Mouse (Mus musculus): ENCODE results near the gene Cavin3. TPM values are rescaled to one million over a fixed set of nuclear protein-coding genes. Genes with fewer than 3 reads are reported as not detected.
"Not testable (repeated sequence)": the region's sequence is repeated elsewhere in the genome, so short reads cannot be mapped to it uniquely, and the experiment has no call there.

Gene Cavin3
- polyA plus RNA-seq, 1 experiment from 2014 or later, result 19.8 TPM

- Histone ChIP-seq H3K36me3 (no peaks in the 10 kb centered on the region), H3K27ac (replicated peaks) (no peak overlapping the region), H3K4me3 (no peak overlapping the region), H3K9me3 (replicated peaks) (no peaks in the 10 kb centered on the region), H3K27me3 (ENCODE audit: low read depth, poor library complexity, severe bottlenecking) (peaks cover 42% of the 10 kb centered on the region), H3K4me1 (peaks cover 25% of the 10 kb centered on the region)
- DNase-seq (ENCODE audit: low spot score), result peak; percentile 29
- 64% methylated on average over 3 of the region's 3 CpGs for WGBS
Observed at GRCm38 (mm10) chr7:105477841-105478240, 4.3 kb downstream of the Cavin3 start.

- WGBS, result 90% methylated on average over 1 of the region's 1 CpGs
- DNase-seq (ENCODE audit: low spot score), result no peak
Observed at GRCm38 (mm10) chr7:105477433-105477700, 4.7 kb downstream of the Cavin3 start.

GRCm38 (mm10) chr7:105476683-105477432 is 5.2 kb downstream of the Cavin3 start:
- Histone ChIP-seq H3K9me3 (replicated peaks) (no peaks in the 10 kb centered on the region), H3K4me1 (peaks cover 18% of the 10 kb centered on the region), H3K4me3 (no peak overlapping the region), H3K27me3 (ENCODE audit: low read depth, poor library complexity, severe bottlenecking) (peaks cover 33% of the 10 kb centered on the region), H3K36me3 (no peaks in the 10 kb centered on the region), H3K27ac (replicated peaks) (no peak overlapping the region)
- WGBS, result 87% methylated on average over 10 of the region's 10 CpGs
- DNase-seq (ENCODE audit: low spot score), result no peak

More at GRCm38 (mm10) chr7:105477433-105477700, 4.7 kb downstream of the Cavin3 start:
- H3K9me3 ChIP-seq (replicated peaks), result no peaks in the 10 kb centered on the region
- H3K27me3 ChIP-seq (ENCODE audit: low read depth, poor library complexity, severe bottlenecking), result peaks cover 38% of the 10 kb centered on the region
- peaks cover 23% of the 10 kb centered on the region for H3K4me1 ChIP-seq
- no peaks in the 10 kb centered on the region for H3K36me3 ChIP-seq
- H3K4me3 ChIP-seq, result no peak overlapping the region
- no peak overlapping the region for H3K27ac ChIP-seq (replicated peaks)

GRCm38 (mm10) chr7:105475396-105475949 is 6.6 kb downstream of the Cavin3 start:
- no peak for DNase-seq (ENCODE audit: low spot score)
- peaks cover 4% of the 10 kb centered on the region for H3K4me1 ChIP-seq
- no peak overlapping the region for H3K27ac ChIP-seq (replicated peaks)
- WGBS, result 84% methylated on average over 7 of the region's 7 CpGs
- H3K4me3 ChIP-seq, result no peak overlapping the region
- H3K36me3 ChIP-seq, result no peaks in the 10 kb centered on the region
- no peaks in the 10 kb centered on the region for H3K9me3 ChIP-seq (replicated peaks)
- peaks cover 19% of the 10 kb centered on the region for H3K27me3 ChIP-seq (ENCODE audit: low read depth, poor library complexity, severe bottlenecking)

- 78% methylated on average over 4 of the region's 4 CpGs for WGBS
Observed at GRCm38 (mm10) chr7:105474771-105475315, 7.3 kb downstream of the Cavin3 start.

GRCm38 (mm10) chr7:105472607-105473006 is 9.5 kb downstream of the Cavin3 start:
- Histone ChIP-seq H3K4me1 (no peaks in the 10 kb centered on the region), H3K9me3 (replicated peaks) (no peaks in the 10 kb centered on the region), H3K27me3 (ENCODE audit: low read depth, poor library complexity, severe bottlenecking) (no peaks in the 10 kb centered on the region), H3K27ac (replicated peaks) (no peak overlapping the region), H3K36me3 (no peaks in the 10 kb centered on the region), H3K4me3 (no peak overlapping the region)
- DNase-seq (ENCODE audit: low spot score), result no peak
- WGBS, result 43% methylated on average over 1 of the region's 1 CpGs

More at GRCm38 (mm10) chr7:105474771-105475315, 7.3 kb downstream of the Cavin3 start:
- no peak for DNase-seq (ENCODE audit: low spot score)
- H3K27me3 ChIP-seq (ENCODE audit: low read depth, poor library complexity, severe bottlenecking), result peaks cover 13% of the 10 kb centered on the region
- no peaks in the 10 kb centered on the region for H3K36me3 ChIP-seq
- H3K27ac ChIP-seq (replicated peaks), result no peak overlapping the region
- H3K4me1 ChIP-seq, result no peaks in the 10 kb centered on the region
- no peak overlapping the region for H3K4me3 ChIP-seq
- no peaks in the 10 kb centered on the region for H3K9me3 ChIP-seq (replicated peaks)

- WGBS, result 87% methylated on average over 5 of the region's 5 CpGs
- H3K27me3 ChIP-seq (ENCODE audit: low read depth, poor library complexity, severe bottlenecking); H3K27ac ChIP-seq (replicated peaks); H3K4me3 ChIP-seq; H3K9me3 ChIP-seq (replicated peaks); H3K36me3 ChIP-seq; DNase-seq (ENCODE audit: low spot score); H3K4me1 ChIP-seq: not testable (repeated sequence)
Observed at GRCm38 (mm10) chr7:105465505-105465904, 16.6 kb downstream of the Cavin3 start.

GRCm38 (mm10) chr7:105458546-105458945 is 23.6 kb downstream of the Cavin3 start:
- no peak overlapping the region for H3K4me3 ChIP-seq
- no peak overlapping the region for H3K27ac ChIP-seq (replicated peaks)
- DNase-seq (ENCODE audit: low spot score), result no peak
- H3K4me1 ChIP-seq, result no peaks in the 10 kb centered on the region
- H3K27me3 ChIP-seq (ENCODE audit: low read depth, poor library complexity, severe bottlenecking), result no peaks in the 10 kb centered on the region
- no peaks in the 10 kb centered on the region for H3K9me3 ChIP-seq (replicated peaks)
- H3K36me3 ChIP-seq, result no peaks in the 10 kb centered on the region

GRCm38 (mm10) chr7:105453345-105453744 is 28.8 kb downstream of the Cavin3 start:
- not testable (repeated sequence) for DNase-seq (ENCODE audit: low spot score); H3K4me1 ChIP-seq; H3K27ac ChIP-seq (replicated peaks); H3K27me3 ChIP-seq (ENCODE audit: low read depth, poor library complexity, severe bottlenecking); H3K4me3 ChIP-seq; H3K9me3 ChIP-seq (replicated peaks); H3K36me3 ChIP-seq
- WGBS, result 90% methylated on average over 4 of the region's 4 CpGs

GRCm38 (mm10) chr7:105445076-105445475 is 37.0 kb downstream of the Cavin3 start:
- Histone ChIP-seq H3K27me3 (ENCODE audit: low read depth, poor library complexity, severe bottlenecking) (no peaks in the 10 kb centered on the region), H3K36me3 (no peaks in the 10 kb centered on the region), H3K4me1 (no peaks in the 10 kb centered on the region), H3K4me3 (no peak overlapping the region), H3K27ac (replicated peaks) (no peak overlapping the region), H3K9me3 (replicated peaks) (no peaks in the 10 kb centered on the region)
- 86% methylated on average over 3 of the region's 3 CpGs for WGBS
- no peak for DNase-seq (ENCODE audit: low spot score)

GRCm38 (mm10) chr7:105441426-105441825 is 40.7 kb downstream of the Cavin3 start:
- 73% methylated on average over 4 of the region's 4 CpGs for WGBS
- H3K4me1 ChIP-seq, result no peaks in the 10 kb centered on the region
- no peak for DNase-seq (ENCODE audit: low spot score)
- no peaks in the 10 kb centered on the region for H3K27me3 ChIP-seq (ENCODE audit: low read depth, poor library complexity, severe bottlenecking)
- H3K9me3 ChIP-seq (replicated peaks), result no peaks in the 10 kb centered on the region
- H3K4me3 ChIP-seq, result no peak overlapping the region
- no peak overlapping the region for H3K27ac ChIP-seq (replicated peaks)
- H3K36me3 ChIP-seq, result no peaks in the 10 kb centered on the region

- no peak overlapping the region for H3K27ac ChIP-seq (replicated peaks)
- H3K4me1 ChIP-seq, result no peaks in the 10 kb centered on the region
- 91% methylated on average over 7 of the region's 7 CpGs for WGBS
- no peak overlapping the region for H3K4me3 ChIP-seq
- H3K36me3 ChIP-seq, result no peaks in the 10 kb centered on the region
- no peaks in the 10 kb centered on the region for H3K27me3 ChIP-seq (ENCODE audit: low read depth, poor library complexity, severe bottlenecking)
- DNase-seq (ENCODE audit: low spot score), result no peak
- H3K9me3 ChIP-seq (replicated peaks), result no peaks in the 10 kb centered on the region
Observed at GRCm38 (mm10) chr7:105437979-105438772, 43.9 kb downstream of the Cavin3 start.

- Histone ChIP-seq H3K4me3 (no peak overlapping the region), H3K9me3 (replicated peaks) (no peaks in the 10 kb centered on the region), H3K36me3 (no peaks in the 10 kb centered on the region), H3K27ac (replicated peaks) (no peak overlapping the region), H3K4me1 (no peaks in the 10 kb centered on the region), H3K27me3 (ENCODE audit: low read depth, poor library complexity, severe bottlenecking) (no peaks in the 10 kb centered on the region; the same call in 1 of the 2 replicates)
- WGBS, result 85% methylated on average over 22 of the region's 22 CpGs
- DNase-seq (ENCODE audit: low spot score), result no peak
Observed at GRCm38 (mm10) chr7:105434798-105435197, 47.3 kb downstream of the Cavin3 start.

All from midbrain, embryonic 10.5 days (tissue).